Mouse (Mus musculus) embryonic facial prominence, embryonic 13.5 days (tissue): ENCODE data around the gene Vmn2r58. TPM values are rescaled to one million over a fixed set of nuclear protein-coding genes. Genes with fewer than 3 reads are reported as not detected.
"Not testable (repeated sequence)": the region's sequence is repeated elsewhere in the genome, so short reads cannot be mapped to it uniquely, and the experiment has no call there.

Experiments used
- ATAC-seq: fragments of 200-750 bp; cut with Nextera tagmentation; 2 replicates; pipeline ENCODE4 v1.8.0; 2017; ENCODE audit warnings: low read depth; ENCODE audit not compliant: insufficient number of reproducible peaks, insufficient read depth, low FRiP score, low TSS enrichment
- H3K27ac ChIP-seq: fragments of 300-500 bp; sonication (generic); 2 replicates; pipeline ENCODE4 v1.5.1; 2015; ENCODE audit warnings: moderate library complexity, mild to moderate bottlenecking, inconsistent platforms
- H3K27me3 ChIP-seq: fragments of 300-500 bp; sonication (generic); 2 replicates; pipeline ENCODE4 v1.6.1; 2015; ENCODE audit warnings: mild to moderate bottlenecking, inconsistent platforms
- H3K36me3 ChIP-seq: fragments of 300-500 bp; sonication (generic); 2 replicates; pipeline ENCODE4 v1.6.1; 2015; ENCODE audit warnings: mild to moderate bottlenecking, inconsistent platforms
- H3K4me1 ChIP-seq: fragments of 300-500 bp; sonication (generic); 2 replicates; pipeline ENCODE4 v1.6.1; 2015; ENCODE audit warnings: inconsistent platforms
- H3K4me2 ChIP-seq: fragments of 300-500 bp; sonication (generic); 2 replicates; pipeline ENCODE4 v1.6.1; 2015; ENCODE audit warnings: moderate library complexity, mild to moderate bottlenecking, inconsistent platforms
- H3K4me3 ChIP-seq: fragments of 300-500 bp; sonication (generic); 2 replicates; pipeline ENCODE4 v1.5.1; 2015; ENCODE audit warnings: mild to moderate bottlenecking, inconsistent platforms
- H3K9ac ChIP-seq: fragments of 300-500 bp; sonication (generic); 2 replicates; pipeline ENCODE4 v1.6.1; 2015; ENCODE audit warnings: mild to moderate bottlenecking, inconsistent platforms
- H3K9me3 ChIP-seq: fragments of 300-500 bp; sonication (generic); 2 replicates; pipeline ENCODE4 v1.6.1; 2016; ENCODE audit warnings: inconsistent platforms
- WGBS: fragments of 180-500 bp; shearing (Covaris S2); methylation state at CpG from one replicate; pipeline ENCODE4 v1.1.7; 2015; ENCODE audit warnings: mixed read lengths; 5-methylcytosine and 5-hydroxymethylcytosine counted together
- polyA plus RNA-seq: library from polyadenylated mRNA; unstranded; fragments of >200 nt; fragmentation: Nextera tagmentation; extraction: Ambion mirVana; gene quantifications from 2 replicates; pipeline ENCODE4 v1.2.1, GENCODE M21; 2015

The Vmn2r58 gene
- not detected in 2 replicates for polyA plus RNA-seq

GRCm38 (mm10) chr7:41872612-41873011 is at the start of gene Vmn2r58:
Vmn2r58 (minus strand) TSS chr7:41872712.
- ATAC-seq, H3K9ac ChIP-seq, H3K27ac ChIP-seq, H3K4me1 ChIP-seq, H3K36me3 ChIP-seq, H3K27me3 ChIP-seq, H3K4me2 ChIP-seq, H3K4me3 ChIP-seq: not testable (repeated sequence)
- WGBS, result 69% methylated on average over 5 of the region's 5 CpGs
- H3K9me3 ChIP-seq, result peaks cover 14% of the 10 kb centered on the region

Other genes starting within 250 kb of the Vmn2r58 start
- 15.3 and 15.6 TPM in 2 replicates for gene Zfp788, start 239.5 kb downstream of the Vmn2r58 start, polyA plus RNA-seq
- not detected in 2 replicates for gene Vmn2r59, start 186.3 kb upstream of the Vmn2r58 start, polyA plus RNA-seq
- not detected in 2 replicates for gene Vmn2r60, start 235.1 kb upstream of the Vmn2r58 start, polyA plus RNA-seq